Mouse (Mus musculus): ENCODE measurements at regions not wholly inside any gene's neighbourhood (a gene's known extent, or its start where the extent isn't known, plus 50 kb on each side); places are given as distances from the start of the nearest gene placed in this dataset.

DNA sequence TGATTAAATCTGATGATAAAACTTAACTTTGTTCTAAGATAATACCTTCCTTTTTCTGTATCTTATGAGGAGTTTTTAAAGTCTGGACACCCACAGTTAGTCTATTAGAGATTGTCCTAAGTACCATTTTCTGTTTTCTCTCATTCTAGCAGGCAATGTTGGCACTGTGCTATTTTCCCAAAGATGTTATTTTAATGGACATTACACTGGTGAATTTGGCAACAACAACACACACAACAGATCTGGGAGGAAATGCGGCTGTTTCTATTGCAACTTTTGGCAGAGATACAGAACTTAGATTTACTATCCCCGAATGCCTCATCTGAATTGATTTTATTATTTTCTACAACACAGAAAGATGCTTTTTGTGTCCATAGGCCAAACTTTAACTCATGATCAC is 720.9 kb downstream of the Dach1 start:
- in situ Hi-C loops (cut with MboI, MseI): no loop called here

DNA sequence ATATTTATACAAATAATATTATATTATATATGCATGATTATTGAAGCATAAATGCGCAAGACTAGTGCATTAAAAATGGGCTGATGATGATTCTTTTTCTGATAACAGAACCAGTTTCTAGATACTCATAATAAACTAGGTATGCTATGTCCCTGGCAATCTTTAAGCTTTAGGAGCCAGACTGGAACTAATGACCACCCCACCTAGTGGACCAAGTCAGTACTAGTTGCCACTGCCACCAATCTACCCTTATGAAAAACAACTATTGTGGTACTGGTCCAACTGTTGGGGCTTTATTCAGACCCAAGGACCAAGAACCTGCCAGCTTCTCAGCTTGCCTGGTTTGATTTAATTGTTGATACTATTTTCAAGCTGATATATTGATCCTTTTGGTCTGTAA is 722.8 kb downstream of the Dach1 start:
- in situ Hi-C loops (cut with MboI, MseI): no loop called here

DNA sequence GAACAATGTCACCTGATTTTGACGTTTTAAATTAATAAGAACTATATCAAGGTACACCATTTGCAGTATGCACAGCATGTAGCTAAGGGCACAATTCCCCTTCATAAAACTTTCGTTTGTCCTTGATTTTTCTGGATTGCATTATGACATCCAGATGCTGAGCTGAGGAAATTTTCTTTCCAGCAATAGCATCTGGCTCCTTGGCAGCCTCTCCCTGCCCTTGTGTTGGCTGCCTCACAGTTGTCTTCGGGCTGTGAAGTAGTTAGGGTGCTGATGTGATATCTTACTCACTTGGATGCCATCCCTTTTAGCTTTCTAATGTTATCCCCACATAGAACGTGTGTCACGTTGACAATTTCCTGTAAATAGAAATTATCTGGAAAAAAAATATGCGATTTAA is 729.2 kb downstream of the Dach1 start:
- in situ Hi-C loops (cut with MboI, MseI): no loop called here

DNA sequence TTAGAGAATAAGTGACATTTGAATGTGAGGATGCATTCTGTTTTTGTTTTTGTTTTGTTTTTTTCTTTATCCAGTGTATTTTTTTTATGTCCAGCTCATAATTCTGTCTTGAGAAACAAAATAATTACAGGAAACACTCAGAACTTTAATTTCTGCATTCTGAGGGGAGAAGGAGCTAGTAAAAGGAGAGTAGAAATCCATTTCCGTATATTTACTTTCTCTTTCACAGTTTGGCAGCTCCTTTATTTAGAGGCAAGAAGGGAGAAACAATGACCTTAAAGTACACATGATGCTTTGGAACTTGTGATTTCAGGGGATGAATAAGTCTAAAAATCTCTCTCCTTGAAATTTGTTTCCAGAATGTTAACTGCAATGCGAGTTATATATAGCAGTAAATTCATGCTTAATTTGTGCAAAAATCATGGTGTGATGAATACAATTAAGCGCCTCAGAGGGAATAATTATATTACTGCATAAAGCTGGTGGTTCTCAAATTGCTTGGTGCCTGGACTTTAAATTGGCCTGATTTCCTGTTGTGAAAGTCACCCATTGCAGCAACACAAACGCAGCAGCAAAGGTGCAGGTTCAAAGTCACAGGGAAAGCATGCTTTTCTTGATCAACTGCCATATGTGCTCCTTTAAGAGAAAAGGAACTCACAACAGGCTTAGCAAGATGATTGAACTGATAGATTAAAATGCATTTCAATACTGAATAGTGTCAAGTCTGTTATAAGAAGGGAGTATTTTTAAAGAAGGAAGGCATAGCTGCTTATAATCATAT is 733.9 kb downstream of the Dach1 start:
- in situ Hi-C loops (cut with MboI, MseI): no loop called here

DNA sequence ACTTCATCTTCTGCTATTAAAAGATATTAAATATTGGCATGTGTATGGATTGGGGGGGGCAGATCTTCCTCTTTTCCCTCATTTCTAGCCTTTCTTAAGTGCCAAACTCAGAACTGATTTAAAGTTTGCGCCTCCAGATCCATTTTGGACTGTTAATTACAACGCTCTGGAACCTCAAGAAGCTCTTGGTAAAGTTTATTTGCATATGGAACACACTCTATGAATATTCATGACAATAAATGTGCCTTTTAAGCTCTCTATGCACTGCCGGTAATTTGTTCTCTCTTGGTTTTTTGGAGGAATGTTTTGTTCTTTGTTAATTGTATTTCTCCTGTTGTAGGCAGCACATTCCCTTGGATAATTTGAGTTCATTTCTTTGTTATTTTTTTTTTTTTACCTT is 738.3 kb downstream of the Dach1 start:
- in situ Hi-C loops (cut with MboI, MseI): no loop called here

DNA sequence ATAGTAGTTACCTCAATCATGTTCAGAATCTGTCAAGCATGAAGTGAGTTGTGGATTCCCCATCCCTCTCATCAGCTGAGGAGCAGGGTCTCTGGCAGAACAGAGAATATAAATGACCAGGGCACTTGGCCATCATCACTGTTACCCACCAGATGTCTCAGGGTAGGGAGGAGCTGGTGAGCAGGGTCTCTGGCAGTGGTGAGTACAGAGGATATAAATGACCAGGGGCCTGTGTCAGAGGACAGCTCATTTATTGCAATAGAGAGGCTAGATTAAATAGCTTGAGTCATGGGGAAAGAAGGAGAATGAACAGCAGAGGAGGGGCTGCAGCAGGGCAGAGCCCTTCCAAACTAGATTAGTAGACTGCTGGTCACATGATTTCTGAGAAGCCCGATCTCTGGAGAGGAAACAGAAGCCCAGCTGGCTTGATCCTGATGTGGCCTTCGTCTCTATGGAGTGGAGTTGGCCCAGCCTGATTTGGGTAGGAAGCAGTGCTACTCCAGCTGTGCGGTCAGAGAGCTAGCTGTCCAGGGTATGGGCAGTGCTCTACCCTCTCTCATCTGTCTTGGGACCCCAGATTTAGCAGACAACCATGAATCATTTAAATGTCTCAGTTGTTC is 766.3 kb downstream of the Dach1 start:
- in situ Hi-C loops (cut with MboI, MseI): no loop called here

DNA sequence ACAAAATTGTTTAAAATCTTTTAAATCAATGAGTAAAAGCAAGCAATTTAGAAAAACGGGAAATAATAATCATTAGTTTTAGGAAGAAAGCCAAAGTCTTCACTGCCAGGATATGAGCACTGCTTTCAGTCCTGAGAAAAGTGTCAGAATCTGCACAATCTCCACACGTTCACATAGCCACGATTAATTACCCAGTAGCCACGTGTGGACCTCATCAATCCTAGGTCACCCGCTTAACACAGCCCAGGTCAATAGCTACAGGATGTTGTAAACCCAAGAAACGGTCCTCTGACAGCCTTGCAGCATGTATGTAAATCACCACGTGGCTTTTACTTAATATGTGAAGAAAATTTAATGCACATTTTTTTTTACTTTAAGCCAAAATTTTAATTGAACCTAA is 773.2 kb downstream of the Dach1 start:
- in situ Hi-C loops (cut with MboI, MseI): no loop called here

DNA sequence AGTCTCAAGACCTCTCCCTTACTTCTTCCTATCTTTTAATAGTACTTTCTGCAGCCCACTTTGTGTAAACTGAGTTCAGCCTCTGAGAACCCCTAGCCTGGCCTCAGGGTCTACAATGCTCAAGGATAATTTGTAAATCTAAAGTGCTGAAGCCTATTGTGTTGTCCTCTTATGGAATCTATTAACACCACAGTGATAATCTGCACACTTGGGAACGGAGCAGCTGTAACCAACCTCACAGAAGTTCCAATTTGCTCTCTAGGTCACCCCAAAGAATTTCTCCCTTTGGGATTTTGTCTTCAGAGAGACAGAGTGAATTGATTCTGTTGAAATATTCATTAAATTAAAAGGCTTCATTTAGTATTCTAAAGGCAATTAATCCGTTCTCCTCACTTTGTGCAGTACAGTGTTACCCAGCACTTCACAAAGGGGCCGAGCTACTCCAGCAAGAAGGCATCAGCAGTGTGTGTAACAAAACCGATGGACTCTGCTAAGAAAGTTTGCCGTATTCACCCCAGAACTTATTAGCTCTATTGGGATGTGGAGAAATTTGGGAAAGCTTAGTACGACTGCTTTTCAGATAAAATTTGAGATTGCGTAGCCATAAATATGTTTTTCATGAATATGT is 773.7 kb downstream of the Dach1 start:
- in situ Hi-C loops (cut with MboI, MseI): no loop called here

DNA sequence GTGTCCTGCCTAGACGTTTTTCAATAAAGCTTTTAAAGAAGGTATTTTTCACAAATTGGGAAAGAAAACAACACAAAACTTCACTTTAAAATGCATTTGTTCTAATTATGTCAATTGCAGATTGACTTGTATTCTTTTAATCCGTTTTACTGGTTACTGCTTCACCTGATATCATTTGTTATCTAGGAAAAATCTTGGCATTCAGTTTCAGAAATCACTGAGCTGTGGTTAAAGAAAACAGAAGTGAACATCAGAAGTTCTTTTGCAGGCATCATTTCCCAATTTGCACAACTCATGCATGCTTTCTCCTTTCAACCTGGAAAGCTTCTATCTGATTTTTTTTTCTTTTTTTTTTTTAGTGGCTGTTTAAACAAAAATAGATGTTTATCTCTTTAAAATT is 780.6 kb downstream of the Dach1 start:
- in situ Hi-C loops (cut with MboI, MseI): no loop called here

DNA sequence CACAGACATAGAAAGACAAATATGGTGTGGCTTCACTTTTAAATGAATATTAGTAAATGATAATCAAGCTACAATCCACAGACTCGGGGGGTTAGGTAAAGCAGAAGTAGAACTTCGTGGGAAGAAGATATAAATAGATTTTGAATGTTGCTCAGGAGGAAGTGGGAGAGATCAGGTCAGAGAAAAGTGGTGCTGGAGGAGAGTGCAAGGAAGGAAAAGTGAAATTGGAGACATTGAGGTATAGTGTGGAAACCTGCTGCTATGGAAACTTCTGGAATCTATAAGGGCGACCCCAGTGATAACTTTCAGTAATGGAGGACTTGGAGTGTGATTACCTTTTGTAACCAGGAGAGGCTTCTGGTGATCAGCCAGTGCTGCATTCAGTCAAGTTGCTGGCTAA is 789.4 kb downstream of the Dach1 start:
- in situ Hi-C loops (cut with MboI, MseI): no loop called here

DNA sequence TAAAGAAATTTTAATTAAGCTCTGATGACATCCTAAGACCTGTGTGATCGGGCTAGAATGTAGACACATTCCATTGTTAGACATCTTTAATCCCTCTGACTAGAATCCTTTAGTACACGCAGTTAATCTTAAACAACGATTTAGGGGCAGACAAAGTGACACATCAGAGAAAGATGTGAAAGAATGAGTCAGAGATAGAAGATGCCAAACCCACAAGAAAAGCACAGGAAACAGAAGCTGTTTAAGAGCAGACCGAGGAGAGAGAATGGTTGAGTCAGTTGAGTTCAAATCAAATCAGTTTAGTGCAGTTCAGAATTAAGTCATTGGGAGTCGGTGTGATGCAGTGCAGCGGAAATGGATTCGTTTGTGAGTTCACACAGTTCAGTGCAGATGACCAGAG is 812.6 kb downstream of the Dach1 start:
- in situ Hi-C loops (cut with MboI, MseI): no loop called here

DNA sequence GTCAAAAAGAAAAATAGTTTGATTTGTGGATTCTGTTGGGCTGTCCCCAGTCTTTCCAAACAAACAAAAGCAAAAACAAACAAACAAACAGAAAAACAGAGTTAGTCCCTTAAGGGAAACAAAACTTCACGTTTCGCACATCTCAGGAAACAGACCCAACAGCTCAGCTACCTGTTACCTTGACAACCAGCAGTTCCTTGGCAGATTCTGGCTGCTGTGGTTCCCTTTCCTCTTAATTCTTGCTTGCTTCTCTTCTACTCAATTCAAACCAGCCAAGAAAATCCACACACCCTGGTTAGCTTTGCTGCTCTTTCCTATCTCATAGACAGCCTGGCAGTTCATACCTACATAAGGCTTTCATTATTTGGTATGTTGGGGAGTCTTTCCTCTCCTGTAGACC is 821.6 kb downstream of the Dach1 start:
- in situ Hi-C loops (cut with MboI, MseI): no loop called here

DNA sequence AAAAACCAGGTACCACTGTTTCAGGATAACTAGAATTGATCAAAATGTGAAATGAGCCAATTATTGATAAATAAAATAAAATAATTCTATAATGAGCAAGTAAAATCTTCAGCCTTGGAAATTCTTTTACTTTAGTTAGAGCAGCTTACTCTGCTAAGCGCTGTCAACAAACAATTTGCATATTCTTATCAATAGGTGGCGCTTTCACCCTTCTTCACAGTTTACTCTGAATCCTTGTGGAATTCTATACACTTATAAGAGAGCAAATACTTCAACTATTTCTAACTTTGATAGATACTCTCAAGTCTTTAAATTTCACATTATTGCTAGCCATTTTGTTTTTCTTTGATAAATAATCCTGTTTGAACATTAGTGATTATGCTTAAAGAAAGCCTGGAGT is 812.5 kb upstream of the Klhl1 start:
- in situ Hi-C loops (cut with MboI, MseI): no loop called here

DNA sequence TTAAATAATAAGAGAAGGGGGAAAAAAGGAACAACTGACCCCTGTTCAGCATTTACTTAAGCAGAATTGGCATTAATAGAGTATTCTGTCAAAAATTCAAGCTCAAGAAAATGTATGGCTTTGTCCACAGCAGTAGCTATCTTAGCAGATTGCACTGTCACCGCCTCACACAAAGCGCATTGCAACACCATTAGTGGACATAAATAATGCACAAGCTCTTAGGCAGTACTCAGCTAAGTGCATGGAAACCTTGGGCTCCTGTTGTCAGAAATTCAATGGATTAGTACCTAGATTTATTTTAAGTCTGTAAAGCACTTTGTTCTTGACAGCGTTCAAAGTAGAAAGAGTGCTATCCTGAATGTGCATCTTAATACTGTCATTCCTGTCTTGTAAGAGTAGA is 811.1 kb upstream of the Klhl1 start:
- in situ Hi-C loops (cut with MboI, MseI): loop anchor here (5.0 kb wide), 1 partner anchor 1337 kb away; no protein-coding TSS in a partner anchor

DNA sequence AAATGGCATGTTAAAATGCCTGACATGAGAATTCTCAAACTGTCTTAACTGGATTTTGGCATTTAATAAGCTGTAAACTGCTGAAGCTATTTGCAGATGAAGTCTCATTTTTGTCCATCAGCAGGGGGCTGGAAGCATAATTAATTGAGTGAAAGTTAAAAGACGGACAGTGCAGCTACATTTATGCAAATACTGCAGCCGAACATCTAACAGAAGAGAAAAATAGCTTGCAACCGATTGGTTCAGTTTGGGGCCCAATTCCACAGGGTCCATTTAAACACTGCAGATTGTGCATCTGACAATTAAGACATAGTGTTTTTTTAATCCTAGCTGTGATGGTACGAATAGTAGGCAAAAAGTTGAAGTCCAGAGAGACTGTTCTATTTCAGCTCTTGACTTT is 774.2 kb upstream of the Klhl1 start:
- in situ Hi-C loops (cut with MboI, MseI): no loop called here

DNA sequence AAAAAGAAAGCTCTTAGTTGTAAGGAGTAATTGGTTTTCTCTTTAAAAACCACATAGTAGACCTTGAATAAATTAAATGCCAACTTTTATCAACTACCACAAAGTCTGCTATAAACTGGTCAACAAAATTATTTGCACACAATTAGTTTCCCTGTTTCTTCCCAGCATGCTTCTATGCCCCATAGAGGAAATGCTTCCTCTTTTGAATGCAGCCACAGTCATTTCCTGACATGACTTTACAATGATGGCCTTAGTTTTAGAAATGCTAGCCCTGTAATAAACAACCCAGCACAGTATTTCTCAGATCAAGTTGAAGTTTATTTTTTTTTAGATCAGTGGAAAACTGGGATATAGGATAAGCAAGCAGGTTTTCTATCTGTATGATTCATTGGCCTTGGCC is 768.5 kb upstream of the Klhl1 start:
- in situ Hi-C loops (cut with MboI, MseI): no loop called here

DNA sequence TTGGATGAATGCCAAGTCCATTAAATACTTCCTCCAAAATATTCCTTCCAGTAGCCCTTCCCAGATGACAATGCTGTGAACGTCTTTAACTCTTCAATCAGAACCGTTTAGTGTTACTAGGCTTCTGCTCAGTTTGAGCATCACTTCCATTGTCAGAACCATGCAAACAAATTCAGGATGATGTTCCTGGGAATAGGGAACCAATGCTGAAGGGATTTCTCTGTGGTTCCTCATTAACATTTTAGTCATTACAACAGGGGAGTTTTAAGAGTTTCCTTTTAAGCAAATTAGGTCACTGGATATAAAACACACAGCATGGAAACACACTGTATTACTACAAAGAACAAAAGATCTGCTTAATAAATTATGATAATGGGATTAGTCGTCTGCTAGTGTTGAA is 739.6 kb upstream of the Klhl1 start:
- in situ Hi-C loops (cut with MboI, MseI): no loop called here

Data from regulatory T cell (primary cell).